Mouse (Mus musculus): Measurements from ENCODE around the gene Stmn3. TPM values are rescaled to one million over a fixed set of nuclear protein-coding genes. Genes with fewer than 3 reads are reported as not detected.

The Stmn3 gene
- total and polyA plus RNA-seq, 3 experiments, result not detected

DNA sequence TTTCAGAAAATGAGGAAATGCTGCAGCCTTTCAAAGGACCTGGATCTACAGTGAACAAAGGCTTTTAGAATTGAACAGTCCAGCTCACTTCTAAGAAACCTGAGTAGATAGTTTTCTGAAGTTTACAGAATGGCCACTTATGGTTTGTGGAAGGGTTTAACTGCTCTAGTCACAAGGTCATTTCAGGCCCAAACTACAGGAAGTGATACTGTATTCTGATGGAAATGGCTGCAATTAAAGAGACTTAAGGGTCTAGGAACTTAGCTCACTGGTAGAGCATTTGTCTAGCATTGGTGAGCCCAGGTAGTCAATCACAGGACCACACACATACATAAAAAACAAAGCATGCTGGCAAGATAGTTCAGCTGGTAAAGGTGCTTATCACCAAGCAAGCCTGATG, 18.2 kb upstream of the Stmn3 start:
- Histone ChIP-seq H3K79me2 (replicated peaks; ENCODE audit: control insufficient read depth, extremely low read depth, insufficient read depth, poor library complexity, severe bottlenecking) (no peaks in the 10 kb centered on the region), H3K36me3 (replicated peaks in 1 of 2; ENCODE audit: control insufficient read depth in 1 of 2, insufficient read depth in 1 of 2, low read length in 1 of 2) (peaks cover 61 to 90% of the 10 kb centered on the region in 2 experiments), H3K4me3 (replicated peaks in 1 of 3; ENCODE audit: low read depth in 2 of 3, low read length in 2 of 3, poor library complexity in 1 of 3) (no peak overlapping the region), H3K4me2 (ENCODE audit: insufficient read depth, low read depth, poor library complexity, severe bottlenecking) (no peak overlapping the region), H3K27me3 (replicated peaks) (no peaks in the 10 kb centered on the region), H3K9me3 (replicated peaks; ENCODE audit: low read length) (no peaks in the 10 kb centered on the region), H3K9ac (ENCODE audit: insufficient read depth, low read depth) (no peak overlapping the region), H3K4me1 (ENCODE audit: control insufficient read depth in 1 of 2, insufficient read depth in 2 of 2) (peaks cover 0 to 10% of the 10 kb centered on the region in 2 experiments; a peak in 2 of 4 replicates), H3K27ac (ENCODE audit: insufficient read depth, low read depth) (no peak overlapping the region)
- no peak for DNase-seq (ENCODE audit: extremely low read depth)
- in situ Hi-C loops (cut with MboI; ENCODE audit: low pct_ligation_motif_present, low pct_unique_long_range_greater_than_20kb, low sequenced_read_pairs) (no loop called here), dilution Hi-C loops (cut with MboI; ENCODE audit: extremely low pct_ligation_motif_present, extremely low pct_unique_long_range_greater_than_20kb, low sequenced_read_pairs) (no loop called here)
- TF ChIP-seq POLR2A (IDR thresholded peaks at IDR 0.05; ENCODE audit: low read depth, low read length) (no peak), ZKSCAN1 (IDR thresholded peaks at IDR 0.05; ENCODE audit: borderline replicate concordance, low read depth, low read length) (no peak), SMC3 (IDR thresholded peaks at IDR 0.05; ENCODE audit: low read depth, low read length) (no peak), MAX (IDR thresholded peaks at IDR 0.05; ENCODE audit: low read length) (no peak), ZNF384 (IDR thresholded peaks at IDR 0.05; ENCODE audit: low read depth, low read length) (no peak), JUND (conservative IDR thresholded peaks at IDR 0.05; ENCODE audit: low read depth, low read length) (no peak), USF1 (IDR thresholded peaks at IDR 0.05; ENCODE audit: low read depth, low read length) (no peak), IRF4 (IDR thresholded peaks at IDR 0.05; ENCODE audit: low read depth, low read length) (no peak), MYC (IDR thresholded peaks at IDR 0.05; ENCODE audit: low read depth, low read length) (no peak), CTCF (conservative IDR thresholded peaks at IDR 0.05 in 1 of 2, IDR thresholded peaks at IDR 0.05 in 1 of 2; ENCODE audit: low read depth in 2 of 2, low read length in 2 of 2) (no peak), EP300 (IDR thresholded peaks at IDR 0.05; ENCODE audit: low read length) (no peak), ETS1 (conservative IDR thresholded peaks at IDR 0.05; ENCODE audit: low read depth, low read length) (no peak), USF2 (conservative IDR thresholded peaks at IDR 0.05; ENCODE audit: low read depth, low read length) (no peak), CHD2 (IDR thresholded peaks at IDR 0.05; ENCODE audit: low read length) (no peak), ZC3H11A (IDR thresholded peaks at IDR 0.05; ENCODE audit: low read depth, low read length) (no peak)

DNA sequence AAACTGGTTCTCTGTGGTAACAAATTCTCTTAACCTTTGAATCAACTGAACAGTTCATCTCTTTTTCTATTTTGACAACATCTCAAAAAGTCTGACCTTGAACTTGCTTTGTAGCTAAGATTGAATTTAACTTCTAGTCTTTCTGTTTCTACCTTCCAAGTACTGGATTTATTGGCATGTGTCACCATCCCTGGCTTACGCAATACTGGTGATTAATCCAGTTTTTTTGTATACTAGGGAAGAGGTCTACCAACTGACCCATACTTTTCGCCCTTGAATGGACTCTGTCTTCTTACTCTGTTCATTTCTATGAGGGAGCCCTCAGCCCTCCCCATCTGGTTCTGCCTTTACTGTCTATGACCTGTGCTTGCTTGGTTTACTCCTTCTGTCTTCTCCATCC, 11.8 kb upstream of the Stmn3 start:
- peaks cover 3% of the 10 kb centered on the region for H3K79me2 ChIP-seq (replicated peaks; ENCODE audit: control insufficient read depth, extremely low read depth, insufficient read depth, poor library complexity, severe bottlenecking)
- dilution Hi-C loops (cut with MboI; ENCODE audit: extremely low pct_ligation_motif_present, extremely low pct_unique_long_range_greater_than_20kb, low sequenced_read_pairs) (no loop called here), in situ Hi-C loops (cut with MboI; ENCODE audit: low pct_ligation_motif_present, low pct_unique_long_range_greater_than_20kb, low sequenced_read_pairs) (loop anchor here (10.0 kb wide), 1 partner anchor 141 kb away; the partner anchor contains the start of gene Ppdpf)
- H3K4me3 ChIP-seq (replicated peaks in 1 of 3; ENCODE audit: low read depth in 2 of 3, low read length in 2 of 3, poor library complexity in 1 of 3), result no peak overlapping the region
- no peak overlapping the region for H3K27ac ChIP-seq (ENCODE audit: insufficient read depth, low read depth)
- TF ChIP-seq MAX (IDR thresholded peaks at IDR 0.05; ENCODE audit: low read length), result no peak
- TF ChIP-seq USF1 (IDR thresholded peaks at IDR 0.05; ENCODE audit: low read depth, low read length), result no peak
- TF ChIP-seq POLR2A (IDR thresholded peaks at IDR 0.05; ENCODE audit: low read depth, low read length), result no peak
- no peak for TF ChIP-seq RAD21 (IDR thresholded peaks at IDR 0.05; ENCODE audit: low read depth, low read length)
- TF ChIP-seq NELFE (IDR thresholded peaks at IDR 0.05; ENCODE audit: low read depth, low read length), result no peak
- no peak for TF ChIP-seq PAX5 (IDR thresholded peaks at IDR 0.05; ENCODE audit: low read length)
- no peak for TF ChIP-seq BHLHE40 (IDR thresholded peaks at IDR 0.05; ENCODE audit: low read depth, low read length)
- TF ChIP-seq CHD2 (IDR thresholded peaks at IDR 0.05; ENCODE audit: low read length), result no peak
- no peak for TF ChIP-seq ZC3H11A (IDR thresholded peaks at IDR 0.05; ENCODE audit: low read depth, low read length)
- no peak for TF ChIP-seq ETS1 (conservative IDR thresholded peaks at IDR 0.05; ENCODE audit: low read depth, low read length)
- TF ChIP-seq KAT2A (IDR thresholded peaks at IDR 0.05; ENCODE audit: insufficient replicate concordance, low read length), result no peak
- TF ChIP-seq MAFK (IDR thresholded peaks at IDR 0.05; ENCODE audit: insufficient replicate concordance, low read length), result no peak
- no peak for TF ChIP-seq MAZ (IDR thresholded peaks at IDR 0.05; ENCODE audit: low read depth, low read length)
- no peak for TF ChIP-seq E2F4 (IDR thresholded peaks at IDR 0.05; ENCODE audit: insufficient replicate concordance, low read depth, low read length)
- no peak for TF ChIP-seq UBTF (IDR thresholded peaks at IDR 0.05; ENCODE audit: low read depth, low read length)
- TF ChIP-seq MXI1 (IDR thresholded peaks at IDR 0.05; ENCODE audit: low read depth, low read length), result no peak
- no peak for TF ChIP-seq IRF4 (IDR thresholded peaks at IDR 0.05; ENCODE audit: low read depth, low read length)
- TF ChIP-seq ZMIZ1 (IDR thresholded peaks at IDR 0.05; ENCODE audit: low read depth, low read length), result no peak
- TF ChIP-seq POLR2AphosphoS2 (IDR thresholded peaks at IDR 0.05; ENCODE audit: low read depth, low read length), result no peak
- H3K4me2 ChIP-seq (ENCODE audit: insufficient read depth, low read depth, poor library complexity, severe bottlenecking), result no peak overlapping the region
- H3K27me3 ChIP-seq (replicated peaks), result no peaks in the 10 kb centered on the region
- no peak for DNase-seq (ENCODE audit: extremely low read depth)
- H3K36me3 ChIP-seq (replicated peaks in 1 of 2; ENCODE audit: control insufficient read depth in 1 of 2, insufficient read depth in 1 of 2, low read length in 1 of 2), result peaks cover 82 to 95% of the 10 kb centered on the region in 2 experiments
- H3K9ac ChIP-seq (ENCODE audit: insufficient read depth, low read depth), result no peak overlapping the region
- no peaks in the 10 kb centered on the region for H3K9me3 ChIP-seq (replicated peaks; ENCODE audit: low read length)
- H3K4me1 ChIP-seq (ENCODE audit: control insufficient read depth in 1 of 2, insufficient read depth in 2 of 2), result peaks cover 0 to 4% of the 10 kb centered on the region in 2 experiments; a peak in 1 of 4 replicates

Measured in CH12.LX (cell line).